Mouse (Mus musculus) stomach, embryonic 16.5 days (tissue): ENCODE measurements around the gene Zkscan5. TPM values are rescaled to one million over a fixed set of nuclear protein-coding genes. Genes with fewer than 3 reads are reported as not detected.

ENCODE experiments used
- ATAC-seq: fragments of 200-750 bp; cut with Nextera tagmentation; 2 replicates; pipeline ENCODE4 v1.8.0; 2017; ENCODE audit warnings: moderate number of reproducible peaks, moderate TSS enrichment; ENCODE audit not compliant: insufficient read depth, low FRiP score
- H3K27ac ChIP-seq: fragments of 300-500 bp; sonication (generic); 2 replicates; pipeline ENCODE4 v1.5.1; 2014; ENCODE audit warnings: low read length
- H3K27me3 ChIP-seq: fragments of 300-500 bp; sonication (generic); 2 replicates; pipeline ENCODE4 v1.6.1; 2014; ENCODE audit warnings: low read length, control low read depth, mixed read lengths; ENCODE audit not compliant: control insufficient read depth, insufficient read depth
- H3K36me3 ChIP-seq: fragments of 300-500 bp; sonication (generic); 2 replicates; pipeline ENCODE4 v1.6.1; 2014; ENCODE audit warnings: low read length; ENCODE audit not compliant: control insufficient read depth, insufficient read depth
- H3K4me1 ChIP-seq: fragments of 300-500 bp; sonication (generic); 2 replicates; pipeline ENCODE4 v1.6.1; 2014; ENCODE audit warnings: low read length, control low read depth, mixed read lengths; ENCODE audit not compliant: control insufficient read depth, insufficient read depth
- H3K4me2 ChIP-seq: fragments of 300-500 bp; sonication (generic); 2 replicates; pipeline ENCODE4 v1.6.1; 2014; ENCODE audit warnings: low read depth, low read length, mixed read lengths
- H3K4me3 ChIP-seq: fragments of 300-500 bp; sonication (generic); replicated peaks from 2 replicates; pipeline ENCODE4 v1.5.1; 2014; ENCODE audit warnings: mild to moderate bottlenecking, low read length
- H3K9ac ChIP-seq: fragments of 300-500 bp; sonication (generic); 2 replicates; pipeline ENCODE4 v1.6.1; 2014; ENCODE audit warnings: low read length
- H3K9me3 ChIP-seq: fragments of 300-500 bp; sonication (generic); replicated peaks from 2 replicates; pipeline ENCODE4 v1.6.1; 2016; ENCODE audit warnings: low read length, control low read depth; ENCODE audit not compliant: control insufficient read depth
- WGBS: fragments of 180-500 bp; shearing (Covaris S2); extraction: QIAGEN DNeasy Blood & Tissue Kit; methylation state at CpG from one replicate; pipeline ENCODE4 v1.1.7; 2014; 5-methylcytosine and 5-hydroxymethylcytosine counted together
- polyA plus RNA-seq: library from polyadenylated mRNA; unstranded; fragments of >200 nt; fragmentation: Nextera tagmentation; extraction: Ambion mirVana; gene quantifications from 2 replicates; pipeline ENCODE4 v1.2.1, GENCODE M21; 2015

Gene Zkscan5
- polyA plus RNA-seq: 11.1 and 11.3 TPM in 2 replicates

- peaks cover 13% of the 10 kb centered on the region for H3K4me1 ChIP-seq
- H3K36me3 ChIP-seq: peaks cover 5% of the 10 kb centered on the region; the same call in 1 of the 2 replicates
- peak within 1 kb of the TSS; percentile 81 for H3K9ac ChIP-seq
- H3K9me3 ChIP-seq: no peaks in the 10 kb centered on the region; the same call in 1 of the 2 replicates
- H3K4me3 ChIP-seq: peak within 1 kb of the TSS; percentile 83
- H3K27me3 ChIP-seq: no peaks in the 10 kb centered on the region
- WGBS: under 1% methylated on average over 22 of the region's 22 CpGs
- peak within 1 kb of the TSS; percentile 95 for H3K27ac ChIP-seq
- H3K4me2 ChIP-seq: peak within 1 kb of the TSS; percentile 80
- peak; percentile 97 for ATAC-seq
Observed at GRCm38 (mm10) chr5:145203936-145204691, at the start of gene Zkscan5. Gene Zkscan5 (plus strand): TSS chr5:145204562.

- no peak overlapping the region for H3K4me3 ChIP-seq
- no peaks in the 10 kb centered on the region for H3K27me3 ChIP-seq
- H3K27ac ChIP-seq: no peak overlapping the region
- H3K4me2 ChIP-seq: no peak overlapping the region
- no peak overlapping the region for H3K9ac ChIP-seq
- H3K36me3 ChIP-seq: no peaks in the 10 kb centered on the region; the same call in 1 of the 2 replicates
- no peaks in the 10 kb centered on the region for H3K9me3 ChIP-seq
- WGBS: 93% methylated on average over 14 of the region's 14 CpGs
- peaks cover 8% of the 10 kb centered on the region for H3K4me1 ChIP-seq
- ATAC-seq: no peak
Observed at GRCm38 (mm10) chr5:145161361-145161760, 43.0 kb upstream of the Zkscan5 start.

- no peaks in the 10 kb centered on the region for H3K9me3 ChIP-seq
- 40% methylated on average over 3 of the region's 3 CpGs for WGBS
- no peak overlapping the region for H3K4me3 ChIP-seq
- H3K9ac ChIP-seq: 0 out of 2 replicates have a peak overlapping the region, but pooled peaks have one; percentile 2
- H3K27ac ChIP-seq: no peak overlapping the region
- no peak overlapping the region for H3K4me2 ChIP-seq
- H3K36me3 ChIP-seq: no peaks in the 10 kb centered on the region
- ATAC-seq: no peak
- H3K4me1 ChIP-seq: peaks cover 19% of the 10 kb centered on the region
- no peaks in the 10 kb centered on the region for H3K27me3 ChIP-seq
Observed at GRCm38 (mm10) chr5:145164710-145165109, 39.7 kb upstream of the Zkscan5 start.

GRCm38 (mm10) chr5:145165184-145165583 lies 39.2 kb upstream of the Zkscan5 start:
- Histone ChIP-seq H3K9ac (no peak overlapping the region), H3K27me3 (no peaks in the 10 kb centered on the region), H3K4me3 (no peak overlapping the region), H3K9me3 (no peaks in the 10 kb centered on the region), H3K4me2 (no peak overlapping the region), H3K4me1 (peaks cover 19% of the 10 kb centered on the region), H3K27ac (no peak overlapping the region), H3K36me3 (no peaks in the 10 kb centered on the region)
- ATAC-seq: no peak
- 89% methylated on average over 15 of the region's 15 CpGs for WGBS

- Histone ChIP-seq H3K27me3 (no peaks in the 10 kb centered on the region), H3K9ac (peak within 1 kb of the TSS; percentile 99), H3K9me3 (no peaks in the 10 kb centered on the region), H3K36me3 (no peaks in the 10 kb centered on the region), H3K4me2 (peak within 1 kb of the TSS; percentile 85), H3K27ac (peak within 1 kb of the TSS; percentile 92), H3K4me1 (peaks cover 19% of the 10 kb centered on the region), H3K4me3 (peak within 1 kb of the TSS; percentile 95)
- peak; percentile 96 for ATAC-seq
- WGBS: under 1% methylated on average over 51 of the region's 51 CpGs
Observed at GRCm38 (mm10) chr5:145166536-145167305, 37.6 kb upstream of the Zkscan5 start, which contains the start of the genes Ptcd1 and Cpsf4. Gene Ptcd1 (minus strand): TSS chr5:145167108. Gene Cpsf4 (plus strand): TSS chr5:145167213.

GRCm38 (mm10) chr5:145167306-145167661 lies 37.1 kb upstream of the Zkscan5 start:
- peaks cover 19% of the 10 kb centered on the region for H3K4me1 ChIP-seq
- peak overlapping the region; percentile 85 for H3K4me2 ChIP-seq
- no peaks in the 10 kb centered on the region for H3K9me3 ChIP-seq
- peak overlapping the region; percentile 95 for H3K4me3 ChIP-seq
- WGBS: under 1% methylated on average over 26 of the region's 28 CpGs
- peak overlapping the region; percentile 99 for H3K9ac ChIP-seq
- H3K27me3 ChIP-seq: no peaks in the 10 kb centered on the region
- H3K27ac ChIP-seq: peak overlapping the region; percentile 81
- no peaks in the 10 kb centered on the region for H3K36me3 ChIP-seq
- ATAC-seq: no peak

GRCm38 (mm10) chr5:145178461-145178980 lies 25.8 kb upstream of the Zkscan5 start:
- no peak for ATAC-seq
- no peak overlapping the region for H3K9ac ChIP-seq

GRCm38 (mm10) chr5:145185244-145185643 lies 19.1 kb upstream of the Zkscan5 start:
- peaks cover 36% of the 10 kb centered on the region for H3K36me3 ChIP-seq
- H3K9me3 ChIP-seq: no peaks in the 10 kb centered on the region
- H3K9ac ChIP-seq: no peak overlapping the region
- H3K4me1 ChIP-seq: peaks cover 8% of the 10 kb centered on the region
- no peak for ATAC-seq
- no peaks in the 10 kb centered on the region for H3K27me3 ChIP-seq
- H3K4me3 ChIP-seq: no peak overlapping the region
- no peak overlapping the region for H3K27ac ChIP-seq
- WGBS: 83% methylated on average over 2 of the region's 2 CpGs
- no peak overlapping the region for H3K4me2 ChIP-seq

More at GRCm38 (mm10) chr5:145178461-145178980, 25.8 kb upstream of the Zkscan5 start:
- Histone ChIP-seq H3K9me3 (no peaks in the 10 kb centered on the region), H3K36me3 (peaks cover 27% of the 10 kb centered on the region), H3K4me1 (no peaks in the 10 kb centered on the region), H3K4me3 (no peak overlapping the region), H3K27me3 (no peaks in the 10 kb centered on the region), H3K4me2 (no peak overlapping the region), H3K27ac (no peak overlapping the region)
- WGBS: 79% methylated on average over 18 of the region's 18 CpGs
